Mouse (Mus musculus) lung, embryonic 14.5 days (tissue): Measurements from ENCODE around the gene Exph5. TPM values are rescaled to one million over a fixed set of nuclear protein-coding genes. Genes with fewer than 3 reads are reported as not detected.

ENCODE experiments used
- ATAC-seq: fragments of 200-750 bp; cut with Nextera tagmentation; 2 replicates; pipeline ENCODE4 v1.8.0; 2017; ENCODE audit warnings: mild to moderate bottlenecking, moderate TSS enrichment, moderate library complexity; ENCODE audit not compliant: insufficient read depth
- DNase-seq: peaks from one replicate; pipeline ENCODE4 v3.0.0-alpha.2; 2015
- H3K27ac ChIP-seq: fragments of 300-500 bp; sonication (generic); 2 replicates; pipeline ENCODE4 v1.5.1; 2014; ENCODE audit warnings: low read depth, mild to moderate bottlenecking, moderate library complexity
- H3K27me3 ChIP-seq: fragments of 300-500 bp; sonication (generic); 2 replicates; pipeline ENCODE4 v1.6.1; 2014; ENCODE audit warnings: low read length, control low read depth; ENCODE audit not compliant: insufficient read depth
- H3K36me3 ChIP-seq: fragments of 300-500 bp; sonication (generic); 2 replicates; pipeline ENCODE4 v1.6.1; 2014; ENCODE audit warnings: control low read depth; ENCODE audit not compliant: insufficient read depth
- H3K4me1 ChIP-seq: fragments of 300-500 bp; sonication (generic); 2 replicates; pipeline ENCODE4 v1.6.1; 2014; ENCODE audit warnings: antibody characterized with exemption, control low read depth; ENCODE audit not compliant: insufficient read depth
- H3K4me2 ChIP-seq: fragments of 300-500 bp; sonication (generic); 2 replicates; pipeline ENCODE4 v1.6.1; 2014; ENCODE audit warnings: mild to moderate bottlenecking
- H3K4me3 ChIP-seq: fragments of 300-500 bp; sonication (generic); 2 replicates; pipeline ENCODE4 v1.5.1; 2014; ENCODE audit warnings: low read depth, low read length
- H3K9ac ChIP-seq: fragments of 300-500 bp; sonication (generic); 2 replicates; pipeline ENCODE4 v1.6.1; 2014
- H3K9me3 ChIP-seq: fragments of 300-500 bp; sonication (generic); 2 replicates; pipeline ENCODE4 v1.6.1; 2016; ENCODE audit warnings: low read depth, low read length, control low read depth
- CTCF ChIP-seq: IDR thresholded peaks from 2 replicates; pipeline ENCODE4 v1.5.1; 2016; ENCODE audit warnings: antibody characterized with exemption, low read depth
- WGBS: fragments of 180-500 bp; shearing (Covaris S2); extraction: QIAGEN DNeasy Blood & Tissue Kit; methylation state at CpG from one replicate; pipeline ENCODE4 v1.1.7; 2014; 5-methylcytosine and 5-hydroxymethylcytosine counted together
- polyA plus RNA-seq: library from polyadenylated mRNA; unstranded; fragments of >200 nt; fragmentation: Nextera tagmentation; extraction: Ambion mirVana; gene quantifications from 2 replicates; pipeline ENCODE4 v1.2.1, GENCODE M21; 2014

The Exph5 gene
- polyA plus RNA-seq, 1 experiment from 2014 or later, result 5.0 TPM

- no peak for ATAC-seq
- Histone ChIP-seq H3K27ac (no peak overlapping the region), H3K9me3 (no peaks in the 10 kb centered on the region), H3K36me3 (no peaks in the 10 kb centered on the region), H3K9ac (no peak overlapping the region), H3K27me3 (no peaks in the 10 kb centered on the region), H3K4me3 (no peak overlapping the region), H3K4me2 (no peak overlapping the region), H3K4me1 (no peaks in the 10 kb centered on the region)
- no peak for TF ChIP-seq CTCF
- WGBS, result 86% methylated on average over 2 of the region's 2 CpGs
- DNase-seq, result no peak
These were observed 22.5 kb upstream of the Exph5 start for GRCm38 (mm10) chr9:53278997-53279396.

- no peaks in the 10 kb centered on the region for H3K4me1 ChIP-seq
- 77% methylated on average over 6 of the region's 6 CpGs for WGBS
- TF ChIP-seq CTCF, result no peak
- H3K9ac ChIP-seq, result no peak overlapping the region
- no peaks in the 10 kb centered on the region for H3K9me3 ChIP-seq
- no peak for ATAC-seq
- no peak for DNase-seq
- H3K4me2 ChIP-seq, result no peak overlapping the region
- no peaks in the 10 kb centered on the region for H3K27me3 ChIP-seq
- H3K36me3 ChIP-seq, result no peaks in the 10 kb centered on the region
- no peak overlapping the region for H3K27ac ChIP-seq
- H3K4me3 ChIP-seq, result no peak overlapping the region
These were observed 14.7 kb upstream of the Exph5 start for GRCm38 (mm10) chr9:53286793-53287192.

GRCm38 (mm10) chr9:53290006-53290405 is 11.5 kb upstream of the Exph5 start:
- ATAC-seq (no peak), DNase-seq (no peak)
- no peak overlapping the region for H3K4me3 ChIP-seq
- H3K4me1 ChIP-seq, result no peaks in the 10 kb centered on the region
- no peak overlapping the region for H3K4me2 ChIP-seq
- H3K36me3 ChIP-seq, result no peaks in the 10 kb centered on the region
- no peak overlapping the region for H3K27ac ChIP-seq
- no peak overlapping the region for H3K9ac ChIP-seq
- no peaks in the 10 kb centered on the region for H3K27me3 ChIP-seq
- TF ChIP-seq CTCF, result no peak
- WGBS, result 54% methylated on average over 3 of the region's 3 CpGs
- no peaks in the 10 kb centered on the region for H3K9me3 ChIP-seq

GRCm38 (mm10) chr9:53292833-53293232 is 8.6 kb upstream of the Exph5 start:
- no peak overlapping the region for H3K9ac ChIP-seq
- no peaks in the 10 kb centered on the region for H3K27me3 ChIP-seq
- DNase-seq (no peak), ATAC-seq (no peak)
- TF ChIP-seq CTCF, result no peak
- H3K4me2 ChIP-seq, result no peak overlapping the region
- no peaks in the 10 kb centered on the region for H3K4me1 ChIP-seq
- H3K27ac ChIP-seq, result no peak overlapping the region
- H3K4me3 ChIP-seq, result no peak overlapping the region
- H3K36me3 ChIP-seq, result no peaks in the 10 kb centered on the region
- no peaks in the 10 kb centered on the region for H3K9me3 ChIP-seq

- no peak for TF ChIP-seq CTCF
These were observed 386 bp downstream of the Exph5 start for GRCm38 (mm10) chr9:53301801-53302311.

GRCm38 (mm10) chr9:53302415-53302814 is 945 bp downstream of the Exph5 start:
- H3K27ac ChIP-seq, result peak overlapping the region; percentile 86

More at GRCm38 (mm10) chr9:53301801-53302311, 386 bp downstream of the Exph5 start:
- 2% methylated on average over 19 of the region's 19 CpGs for WGBS
- H3K27ac ChIP-seq, result peak overlapping the region; percentile 86
- DNase-seq (peak; percentile 39), ATAC-seq (peak; percentile 59)
- H3K9ac ChIP-seq, result peak overlapping the region; percentile 52
- H3K9me3 ChIP-seq, result no peaks in the 10 kb centered on the region
- H3K4me3 ChIP-seq, result peak overlapping the region; percentile 43
- H3K36me3 ChIP-seq, result no peaks in the 10 kb centered on the region
- H3K4me1 ChIP-seq, result no peaks in the 10 kb centered on the region
- peaks cover 16% of the 10 kb centered on the region; the same call in 1 of the 2 replicates for H3K27me3 ChIP-seq
- H3K4me2 ChIP-seq, result peak overlapping the region; percentile 67

GRCm38 (mm10) chr9:53307904-53308303 is 6.4 kb downstream of the Exph5 start:
- Histone ChIP-seq H3K9ac (no peak overlapping the region), H3K4me1 (no peaks in the 10 kb centered on the region), H3K4me2 (no peak overlapping the region), H3K4me3 (no peak overlapping the region), H3K9me3 (no peaks in the 10 kb centered on the region), H3K27me3 (0 out of 2 replicates have a peak, but pooled peaks cover 3% of the 10 kb centered on the region), H3K36me3 (no peaks in the 10 kb centered on the region), H3K27ac (no peak overlapping the region)
- WGBS, result 58% methylated on average over 7 of the region's 7 CpGs
- DNase-seq (peak; percentile 11), ATAC-seq (no peak)
- no peak for TF ChIP-seq CTCF

More at GRCm38 (mm10) chr9:53302415-53302814, 945 bp downstream of the Exph5 start:
- Histone ChIP-seq H3K9ac (peak overlapping the region; percentile 52), H3K4me1 (no peaks in the 10 kb centered on the region), H3K36me3 (no peaks in the 10 kb centered on the region), H3K4me2 (peak overlapping the region; percentile 67), H3K27me3 (peaks cover 16% of the 10 kb centered on the region; the same call in 1 of the 2 replicates), H3K9me3 (no peaks in the 10 kb centered on the region), H3K4me3 (peak overlapping the region; percentile 43)
- ATAC-seq, result no peak
- no peak for DNase-seq
- TF ChIP-seq CTCF, result no peak
- WGBS, result 42% methylated on average over 5 of the region's 5 CpGs

- ATAC-seq, result no peak
- H3K4me1 ChIP-seq, result no peaks in the 10 kb centered on the region
- DNase-seq, result no peak
- no peaks in the 10 kb centered on the region for H3K27me3 ChIP-seq
- WGBS, result 88% methylated on average over 1 of the region's 1 CpGs
- H3K4me3 ChIP-seq, result no peak overlapping the region
- no peak overlapping the region for H3K9ac ChIP-seq
- TF ChIP-seq CTCF, result no peak
- H3K36me3 ChIP-seq, result no peaks in the 10 kb centered on the region
- H3K4me2 ChIP-seq, result no peak overlapping the region
- no peak overlapping the region for H3K27ac ChIP-seq
- no peaks in the 10 kb centered on the region for H3K9me3 ChIP-seq
These were observed 11.5 kb downstream of the Exph5 start for GRCm38 (mm10) chr9:53312981-53313380.
